Mouse (Mus musculus) liver, postnatal 0 days (tissue): ENCODE data around the gene Klb.

ENCODE experiments used
- CTCF ChIP-seq: sonication (generic); IDR thresholded peaks from 2 replicates; pipeline ENCODE4 v1.5.1; 2016; ENCODE audit warnings: antibody characterized with exemption, low read depth
- EP300 ChIP-seq: IDR thresholded peaks from 2 replicates; pipeline ENCODE4 v1.6.1; 2016; ENCODE audit warnings: antibody characterized with exemption, low read depth, mild to moderate bottlenecking

DNA sequence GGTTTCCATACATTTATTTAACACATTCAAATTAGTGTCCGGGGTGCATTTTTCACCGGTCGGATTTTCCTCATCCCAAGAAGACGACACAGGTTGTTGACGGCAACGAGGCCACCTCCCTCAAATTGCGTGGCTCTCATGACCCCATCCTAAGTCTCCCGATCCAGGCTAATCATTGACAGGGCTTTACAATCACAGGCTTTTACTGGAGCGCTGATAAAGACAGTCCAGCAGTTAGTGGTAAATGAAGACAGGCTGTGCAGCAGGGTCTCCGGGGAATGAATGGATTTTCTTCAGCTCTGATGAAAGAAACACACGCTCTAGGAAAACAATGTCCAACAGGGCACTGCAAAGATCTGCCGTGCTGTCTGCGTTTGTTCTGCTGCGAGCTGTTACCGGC, at the start of gene Klb:
- TF ChIP-seq CTCF: no peak
- TF ChIP-seq EP300: no peak
